Mouse (Mus musculus) heart, embryonic 16.5 days (tissue): ENCODE measurements at regions not wholly inside any gene's neighbourhood (a gene's known extent, or its start where the extent isn't known, plus 50 kb on each side); places are given as distances from the start of the nearest gene placed in this dataset.
"Not testable (repeated sequence)": the region's sequence is repeated elsewhere in the genome, so short reads cannot be mapped to it uniquely, and the experiment has no call there.

Experiments used
- ATAC-seq: fragments of 200-750 bp; cut with Nextera tagmentation; replicated peaks from 2 replicates; pipeline ENCODE4 v1.8.0; 2017; ENCODE audit warnings: moderate number of reproducible peaks; ENCODE audit not compliant: insufficient read depth, low FRiP score; ENCODE audit errors: extremely low read depth
- H3K27ac ChIP-seq: fragments of 300-500 bp; sonication (generic); 2 replicates; pipeline ENCODE4 v1.5.1; 2014; ENCODE audit warnings: mild to moderate bottlenecking, low read length, control low read depth, moderate library complexity
- H3K27me3 ChIP-seq: fragments of 300-500 bp; sonication (generic); 2 replicates; pipeline ENCODE4 v1.6.1; 2014; ENCODE audit warnings: low read length, mixed read lengths; ENCODE audit not compliant: control insufficient read depth, insufficient read depth
- H3K36me3 ChIP-seq: fragments of 300-500 bp; sonication (generic); 2 replicates; pipeline ENCODE4 v1.6.1; 2014; ENCODE audit not compliant: control insufficient read depth, insufficient read depth
- H3K4me1 ChIP-seq: fragments of 300-500 bp; sonication (generic); 2 replicates; pipeline ENCODE4 v1.6.1; 2014; ENCODE audit warnings: low read length, mixed read lengths; ENCODE audit not compliant: control insufficient read depth, insufficient read depth
- H3K4me2 ChIP-seq: fragments of 300-500 bp; sonication (generic); 2 replicates; pipeline ENCODE4 v1.6.1; 2014; ENCODE audit warnings: low read depth, mild to moderate bottlenecking, control low read depth, low read length
- H3K4me3 ChIP-seq: fragments of 300-500 bp; sonication (generic); 2 replicates; pipeline ENCODE4 v1.5.1; 2014; ENCODE audit warnings: mild to moderate bottlenecking, control low read depth, low read length
- H3K9ac ChIP-seq: fragments of 300-500 bp; sonication (generic); 2 replicates; pipeline ENCODE4 v1.6.1; 2014; ENCODE audit warnings: low read length, control low read depth
- H3K9me3 ChIP-seq: fragments of 300-500 bp; sonication (generic); replicated peaks from 2 replicates; pipeline ENCODE4 v1.6.1; 2016; ENCODE audit warnings: low read length; ENCODE audit not compliant: control insufficient read depth
- WGBS: fragments of 180-500 bp; shearing (Covaris S2); extraction: QIAGEN DNeasy Blood & Tissue Kit; methylation state at CpG from one replicate; pipeline ENCODE4 v1.1.7; 2014; 5-methylcytosine and 5-hydroxymethylcytosine counted together

DNA sequence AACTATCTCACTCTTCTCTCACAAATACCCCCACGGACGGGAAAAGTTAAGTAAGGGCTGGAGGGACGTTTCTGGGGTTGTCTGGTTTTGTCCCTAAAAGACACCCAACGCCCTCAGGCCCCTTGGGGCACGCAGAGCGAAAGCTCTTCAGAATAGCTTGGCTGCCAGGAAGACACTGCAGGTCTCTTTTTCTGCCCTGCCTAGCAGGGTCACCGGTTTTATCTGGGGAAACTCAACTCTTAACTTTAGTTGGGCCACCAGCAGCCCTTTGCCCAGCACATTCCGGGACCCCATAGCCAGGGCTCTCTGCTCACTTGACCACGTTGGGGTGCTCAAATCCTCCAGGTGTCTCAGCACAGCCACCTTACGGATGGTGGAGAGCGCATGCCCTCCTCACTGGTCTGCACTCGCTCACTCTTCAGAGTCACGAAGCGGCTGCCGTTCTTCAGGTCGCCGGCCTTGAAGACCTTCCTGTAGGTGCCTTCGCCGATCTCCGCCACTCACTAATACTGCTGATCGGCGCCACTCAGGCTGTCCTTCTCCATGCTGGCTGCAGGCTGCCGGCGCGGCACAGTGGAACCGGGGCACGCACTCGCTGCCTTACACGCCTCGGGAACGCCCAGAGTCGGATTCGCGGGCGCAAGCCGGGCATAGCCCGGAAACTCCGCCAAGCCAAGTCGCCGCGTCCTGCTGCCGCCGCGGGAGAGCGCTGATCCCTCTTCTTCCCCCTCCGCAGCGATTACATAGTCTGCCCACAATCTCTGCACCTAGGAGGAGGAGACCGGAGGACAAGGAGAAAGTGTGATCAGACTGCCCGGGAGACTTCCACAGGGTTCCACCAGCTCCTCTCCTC is 83.0 kb downstream of the Ulbp1 start:
- ATAC-seq, result 0 out of 2 replicates have a peak, but pooled peaks have one; percentile 26
- WGBS, result 7% methylated on average over 46 of the region's 49 CpGs
- H3K4me3 ChIP-seq, result peak overlapping the region; percentile 79

DNA sequence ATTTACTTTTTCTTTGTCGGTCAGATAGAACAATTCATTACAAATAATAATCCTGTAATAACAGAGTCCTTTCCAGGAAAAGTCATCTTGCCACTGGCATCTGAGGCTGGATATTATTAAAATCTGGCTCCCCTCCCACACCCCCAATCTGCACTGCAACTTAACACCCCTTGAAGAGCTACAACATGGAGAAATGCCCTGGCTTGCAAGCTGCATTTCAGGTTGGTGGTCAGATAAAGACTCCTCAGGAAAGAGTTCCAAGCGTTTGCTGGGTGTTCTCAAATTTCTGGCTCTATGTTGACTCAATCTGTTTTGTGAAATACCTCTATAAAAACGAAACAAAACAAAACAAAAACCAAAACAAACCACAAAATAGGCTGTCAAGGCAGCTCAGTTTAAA is 114.6 kb downstream of the Ulbp1 start:
- H3K4me1 ChIP-seq, H3K36me3 ChIP-seq, H3K27me3 ChIP-seq, H3K9ac ChIP-seq, H3K4me2 ChIP-seq, H3K4me3 ChIP-seq, H3K27ac ChIP-seq, ATAC-seq, H3K9me3 ChIP-seq: not testable (repeated sequence)
- 47% methylated on average over 3 of the region's 3 CpGs for WGBS

More for the DNA sequence above, 83.0 kb downstream of the Ulbp1 start:
- Histone ChIP-seq H3K9me3 (no peaks in the 10 kb centered on the region), H3K36me3 (no peaks in the 10 kb centered on the region), H3K27ac (no peak overlapping the region), H3K9ac (peak overlapping the region; percentile 69), H3K4me2 (peak overlapping the region; percentile 100), H3K4me1 (peaks cover 2% of the 10 kb centered on the region; the same call in 1 of the 2 replicates), H3K27me3 (peaks cover 26% of the 10 kb centered on the region)

DNA sequence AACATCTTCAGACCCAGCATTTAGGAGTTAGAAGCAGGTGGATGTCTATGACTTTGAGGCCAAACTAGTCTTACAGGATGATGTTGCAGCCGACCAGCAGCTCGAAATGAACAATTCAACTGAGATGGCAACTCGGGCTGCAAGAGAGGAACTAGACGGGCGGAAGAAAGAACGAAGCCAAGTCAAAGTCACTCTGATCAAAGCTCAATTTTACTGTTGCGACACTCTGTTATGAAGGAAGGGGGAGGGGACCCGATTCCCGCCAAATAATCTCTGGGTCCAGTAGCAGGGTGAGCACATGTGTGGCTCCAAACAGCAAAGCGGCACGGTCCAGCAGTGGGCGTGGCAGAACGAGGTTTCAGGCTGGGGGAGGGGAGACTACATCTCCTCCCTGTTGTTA is 129.1 kb downstream of the Ulbp1 start:
- H3K4me1 ChIP-seq, H3K9me3 ChIP-seq, H3K27me3 ChIP-seq, H3K9ac ChIP-seq, H3K4me3 ChIP-seq, H3K4me2 ChIP-seq, H3K36me3 ChIP-seq, H3K27ac ChIP-seq, ATAC-seq: not testable (repeated sequence)
- WGBS, result 88% methylated on average over 13 of the region's 13 CpGs

DNA sequence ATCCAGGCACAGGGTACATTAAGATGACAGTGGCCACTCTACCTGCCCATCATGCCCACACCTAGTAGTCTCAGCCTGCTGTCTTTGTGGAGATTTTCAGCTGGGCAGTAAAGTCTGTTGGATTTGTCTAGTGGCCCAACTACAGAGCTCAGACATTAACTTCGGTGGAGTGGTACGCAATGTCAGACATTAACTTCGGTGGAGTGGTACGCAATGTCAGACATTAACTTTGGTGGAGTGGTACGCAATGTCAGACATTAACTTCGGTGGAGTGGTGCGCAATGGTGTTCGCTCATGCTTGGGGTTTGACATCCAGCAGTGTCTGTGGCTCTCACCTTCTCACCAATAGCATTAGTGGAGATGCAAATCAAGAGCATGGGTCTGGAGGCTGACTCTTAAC is 129.7 kb downstream of the Ulbp1 start:
- H3K4me2 ChIP-seq, H3K9ac ChIP-seq, H3K27me3 ChIP-seq, H3K4me3 ChIP-seq, H3K36me3 ChIP-seq, H3K9me3 ChIP-seq, H3K27ac ChIP-seq, ATAC-seq, H3K4me1 ChIP-seq: not testable (repeated sequence)
- WGBS, result 94% methylated on average over 8 of the region's 8 CpGs

DNA sequence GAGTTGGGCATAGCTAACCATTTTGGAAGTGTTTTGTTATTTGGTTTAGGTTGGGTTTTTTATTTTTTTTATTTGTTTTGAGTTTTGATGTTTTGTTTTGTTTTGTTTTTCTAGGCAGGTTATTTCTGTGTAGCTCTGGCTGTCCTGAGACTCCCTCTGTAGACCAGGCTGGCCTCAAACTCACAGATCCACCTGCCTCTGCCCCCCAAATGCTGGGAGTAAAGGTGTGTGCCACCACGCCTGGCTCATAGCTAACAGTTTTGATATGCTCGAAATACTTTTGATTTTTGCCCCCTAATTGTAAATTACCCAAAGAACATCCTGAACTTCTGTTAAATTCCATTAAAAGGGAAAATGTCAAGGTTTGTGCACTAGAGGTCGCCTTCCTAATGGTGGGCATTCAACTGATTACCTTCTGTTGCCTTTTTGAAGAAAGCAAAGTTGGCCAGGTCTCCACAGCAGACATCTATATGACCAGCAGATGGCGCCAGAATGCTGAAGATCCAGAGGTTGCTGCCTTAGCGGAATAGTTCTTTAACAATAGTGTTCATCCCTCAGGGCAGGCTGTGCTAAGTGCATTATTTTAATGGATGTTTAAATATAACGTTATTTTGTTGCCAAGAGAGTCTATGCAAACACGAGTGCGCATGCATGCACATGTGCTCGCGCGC is 121.2 kb upstream of the Cnksr3 start:
- Histone ChIP-seq H3K27ac (no peak overlapping the region), H3K4me3 (no peak overlapping the region), H3K4me2 (no peak overlapping the region), H3K4me1 (no peaks in the 10 kb centered on the region), H3K9ac (no peak overlapping the region), H3K36me3 (no peaks in the 10 kb centered on the region), H3K9me3 (no peaks in the 10 kb centered on the region), H3K27me3 (no peaks in the 10 kb centered on the region)
- peak; percentile 58; the same call in 1 of the 2 replicates for ATAC-seq
- 41% methylated on average over 11 of the region's 11 CpGs for WGBS

DNA sequence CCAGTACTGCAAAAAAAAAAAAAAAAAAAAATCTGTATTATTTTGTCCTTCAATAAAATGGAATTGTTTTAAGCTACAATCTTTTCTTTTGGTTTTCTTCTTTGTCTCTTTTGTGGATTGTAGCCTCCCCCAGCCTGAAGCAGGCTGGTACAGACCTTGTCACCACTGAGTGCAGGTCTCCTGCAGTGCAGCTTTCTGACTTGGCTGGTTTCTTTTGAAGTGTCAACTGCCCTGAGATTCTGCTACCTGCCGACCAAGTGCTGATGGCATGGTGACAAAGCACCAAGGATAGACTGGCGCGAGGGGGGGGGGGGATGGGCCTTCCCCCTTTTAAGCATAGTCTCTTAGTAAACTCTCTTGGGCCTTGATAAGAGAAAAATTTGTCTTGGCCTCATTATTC is 116.2 kb upstream of the Cnksr3 start:
- WGBS, result 22% methylated on average over 3 of the region's 3 CpGs
- H3K27ac ChIP-seq, result no peak overlapping the region

DNA sequence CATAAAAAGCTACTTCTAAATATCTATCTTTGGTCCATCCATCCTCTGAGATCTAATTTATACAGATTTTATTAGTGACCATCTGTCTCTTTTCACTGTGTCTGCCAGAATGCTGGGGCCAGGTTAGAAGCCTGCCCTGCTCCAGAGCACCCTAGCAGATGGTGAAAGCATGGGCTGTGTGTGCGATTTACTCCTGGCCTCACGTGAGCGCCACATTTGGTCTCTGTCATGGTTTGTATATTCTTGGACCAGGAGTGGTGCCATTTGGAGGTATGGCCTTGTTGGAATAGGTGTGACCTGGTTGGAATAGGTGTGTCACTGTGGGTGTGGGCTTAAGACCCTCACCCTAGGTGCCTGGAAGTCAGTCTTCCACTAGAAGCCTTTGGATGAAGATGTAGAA is 115.0 kb upstream of the Cnksr3 start:
- not testable (repeated sequence) for ATAC-seq, H3K27me3 ChIP-seq, H3K9me3 ChIP-seq, H3K4me3 ChIP-seq, H3K4me2 ChIP-seq, H3K27ac ChIP-seq, H3K36me3 ChIP-seq, H3K4me1 ChIP-seq, H3K9ac ChIP-seq
- WGBS, result 89% methylated on average over 3 of the region's 3 CpGs

More for the DNA sequence above, 116.2 kb upstream of the Cnksr3 start:
- Histone ChIP-seq H3K9ac (no peak overlapping the region), H3K27me3 (no peaks in the 10 kb centered on the region), H3K9me3 (no peaks in the 10 kb centered on the region), H3K4me1 (no peaks in the 10 kb centered on the region; the same call in 1 of the 2 replicates), H3K4me3 (no peak overlapping the region), H3K4me2 (no peak overlapping the region), H3K36me3 (no peaks in the 10 kb centered on the region)
- no peak for ATAC-seq

DNA sequence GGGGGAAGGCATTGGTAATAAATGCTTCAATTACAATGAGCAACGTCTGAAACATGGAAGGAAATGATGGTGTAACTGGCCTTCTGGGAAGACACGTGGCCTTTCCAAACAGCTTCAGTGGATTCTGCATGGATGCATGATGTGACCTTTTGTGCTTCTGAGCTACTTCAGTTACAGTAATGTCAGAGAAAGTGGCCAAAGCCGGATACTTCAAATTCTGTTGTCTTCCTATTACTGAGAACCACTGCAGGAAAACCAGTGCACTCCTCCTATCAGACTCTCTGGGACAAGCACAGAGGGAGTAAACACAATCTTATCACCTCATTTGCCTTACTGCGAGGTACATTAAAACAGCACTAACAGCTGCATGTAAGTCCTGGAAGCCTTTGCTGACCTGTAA is 113.0 kb upstream of the Cnksr3 start:
- 36% methylated on average over 4 of the region's 4 CpGs for WGBS
- H3K27ac ChIP-seq, result no peak overlapping the region
- no peak overlapping the region for H3K9ac ChIP-seq
- ATAC-seq, result no peak
- H3K4me3 ChIP-seq, result no peak overlapping the region
- no peaks in the 10 kb centered on the region for H3K27me3 ChIP-seq
- no peak overlapping the region for H3K4me2 ChIP-seq
- H3K36me3 ChIP-seq, result no peaks in the 10 kb centered on the region
- no peaks in the 10 kb centered on the region for H3K9me3 ChIP-seq
- H3K4me1 ChIP-seq, result no peaks in the 10 kb centered on the region; the same call in 1 of the 2 replicates

DNA sequence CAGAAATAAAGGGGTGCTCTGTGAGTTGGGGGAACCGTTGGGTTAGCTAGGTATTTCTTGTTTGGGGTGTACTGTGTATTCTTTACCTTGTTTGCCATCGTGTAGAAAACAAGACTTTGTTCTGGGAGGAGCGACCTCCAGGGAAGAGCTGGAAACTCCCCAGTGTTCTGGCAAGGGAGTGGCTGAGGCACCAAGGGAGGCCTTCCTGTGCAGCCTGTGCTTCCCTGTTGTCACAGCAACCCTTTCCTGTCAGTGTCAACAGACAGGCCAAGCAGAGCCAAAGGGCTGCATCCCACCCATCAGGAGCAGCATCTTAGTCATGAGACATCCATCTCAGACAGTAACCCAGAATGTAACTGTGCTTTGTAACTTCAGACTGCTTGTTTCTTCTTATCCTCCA is 111.2 kb upstream of the Cnksr3 start:
- peak; percentile 70; the same call in 1 of the 2 replicates for ATAC-seq
- H3K4me1 ChIP-seq, result no peaks in the 10 kb centered on the region; the same call in 1 of the 2 replicates
- no peak overlapping the region for H3K4me2 ChIP-seq
- no peak overlapping the region for H3K27ac ChIP-seq
- no peaks in the 10 kb centered on the region for H3K36me3 ChIP-seq
- no peak overlapping the region for H3K9ac ChIP-seq
- no peaks in the 10 kb centered on the region for H3K9me3 ChIP-seq
- no peaks in the 10 kb centered on the region for H3K27me3 ChIP-seq
- WGBS, result 22% methylated on average over 3 of the region's 3 CpGs
- H3K4me3 ChIP-seq, result no peak overlapping the region
